Mouse (Mus musculus) embryonic fibroblast, embryonic 13.5 days (primary cell): ENCODE data around the gene Hspb7. TPM values are rescaled to one million over a fixed set of nuclear protein-coding genes. Genes with fewer than 3 reads are reported as not detected.

Experiments
- H3K27ac ChIP-seq: 2 replicates; pipeline ENCODE4 v1.5.1; 2012; ENCODE audit warnings: low read length, control low read depth, inconsistent platforms; ENCODE audit not compliant: insufficient read depth
- H3K4me1 ChIP-seq: 2 replicates; pipeline ENCODE4 v1.6.1; 2011; ENCODE audit warnings: low read length; ENCODE audit not compliant: control insufficient read depth, insufficient read depth
- H3K4me3 ChIP-seq: 2 replicates; pipeline ENCODE4 v1.5.1; 2011; ENCODE audit warnings: mild to moderate bottlenecking, control low read depth, low read length; ENCODE audit not compliant: insufficient read depth
- CTCF ChIP-seq: IDR thresholded peaks from 2 replicates; pipeline ENCODE4 v1.5.1; 2011; ENCODE audit warnings: mild to moderate bottlenecking, control low read depth, low read length, moderate library complexity, borderline replicate concordance; ENCODE audit not compliant: insufficient read depth
- POLR2A ChIP-seq: IDR thresholded peaks from 2 replicates; pipeline ENCODE4 v1.6.1; 2011; ENCODE audit warnings: low read depth, mild to moderate bottlenecking, control low read depth, low read length, moderate library complexity
- polyA plus RNA-seq: library from polyadenylated mRNA; stranded (reverse); fragments of >200 nt; gene quantifications from 2 replicates; pipeline ENCODE4 v1.2.4, GENCODE M21; 2011; ENCODE audit warnings: low read depth; ENCODE audit not compliant: missing spikeins, insufficient read length

The Hspb7 gene
- polyA plus RNA-seq, 1 experiment: 1.2 TPM

GRCm38 (mm10) chr4:141394751-141395150, 25.8 kb upstream of the Hspb7 start:
- Histone ChIP-seq H3K27ac (no peak overlapping the region), H3K4me1 (no peaks in the 10 kb centered on the region), H3K4me3 (no peak overlapping the region)
- TF ChIP-seq POLR2A (no peak), CTCF (no peak)

GRCm38 (mm10) chr4:141397861-141398260, 22.7 kb upstream of the Hspb7 start:
- H3K4me3 ChIP-seq: no peak overlapping the region
- H3K4me1 ChIP-seq: no peaks in the 10 kb centered on the region
- TF ChIP-seq POLR2A: no peak
- no peak for TF ChIP-seq CTCF
- H3K27ac ChIP-seq: no peak overlapping the region

GRCm38 (mm10) chr4:141398545-141398944, 22.0 kb upstream of the Hspb7 start, which contains the start of gene Clcnka:
Gene Clcnka (minus strand): TSS chr4:141398724.
- no peaks in the 10 kb centered on the region for H3K4me1 ChIP-seq
- no peak for TF ChIP-seq POLR2A
- no peak for TF ChIP-seq CTCF
- no peak within 1 kb of the TSS for H3K27ac ChIP-seq
- no peak within 1 kb of the TSS for H3K4me3 ChIP-seq

GRCm38 (mm10) chr4:141400171-141400570, 20.4 kb upstream of the Hspb7 start:
- TF ChIP-seq POLR2A (no peak), CTCF (no peak)
- no peaks in the 10 kb centered on the region for H3K4me1 ChIP-seq
- no peak overlapping the region for H3K4me3 ChIP-seq
- no peak overlapping the region for H3K27ac ChIP-seq

GRCm38 (mm10) chr4:141404518-141405313, 15.9 kb upstream of the Hspb7 start:
- Histone ChIP-seq H3K27ac (no peak overlapping the region), H3K4me1 (0 out of 2 replicates have a peak, but pooled peaks cover 7% of the 10 kb centered on the region), H3K4me3 (no peak overlapping the region)
- TF ChIP-seq CTCF: peak; percentile 95
- TF ChIP-seq POLR2A: no peak

GRCm38 (mm10) chr4:141405314-141405622, 15.3 kb upstream of the Hspb7 start:
- Histone ChIP-seq H3K27ac (no peak overlapping the region), H3K4me1 (0 out of 2 replicates have a peak, but pooled peaks cover 7% of the 10 kb centered on the region), H3K4me3 (no peak overlapping the region)
- TF ChIP-seq POLR2A (no peak), CTCF (no peak)

GRCm38 (mm10) chr4:141406516-141407299, 13.9 kb upstream of the Hspb7 start:
- Histone ChIP-seq H3K27ac (peak overlapping the region; percentile 83), H3K4me1 (0 out of 2 replicates have a peak, but pooled peaks cover 7% of the 10 kb centered on the region), H3K4me3 (no peak overlapping the region)
- TF ChIP-seq POLR2A (no peak), CTCF (0 out of 2 replicates have a peak, but pooled peaks have one; percentile 30)

GRCm38 (mm10) chr4:141408577-141408976, 12.0 kb upstream of the Hspb7 start:
- TF ChIP-seq POLR2A (no peak), CTCF (no peak)
- Histone ChIP-seq H3K27ac (no peak overlapping the region), H3K4me1 (0 out of 2 replicates have a peak, but pooled peaks cover 7% of the 10 kb centered on the region), H3K4me3 (no peak overlapping the region)

- no peak overlapping the region for H3K4me3 ChIP-seq
- 0 out of 2 replicates have a peak, but pooled peaks cover 5% of the 10 kb centered on the region for H3K4me1 ChIP-seq
- no peak overlapping the region for H3K27ac ChIP-seq
- no peak for TF ChIP-seq CTCF
- TF ChIP-seq POLR2A: no peak
Observed at GRCm38 (mm10) chr4:141411430-141411992, 9.1 kb upstream of the Hspb7 start.

GRCm38 (mm10) chr4:141415924-141416323, 4.7 kb upstream of the Hspb7 start, which contains the start of gene Clcnkb:
Gene Clcnkb (minus strand): TSS chr4:141416014.
- no peak within 1 kb of the TSS for H3K4me3 ChIP-seq
- H3K4me1 ChIP-seq: no peaks in the 10 kb centered on the region
- no peak within 1 kb of the TSS for H3K27ac ChIP-seq
- TF ChIP-seq POLR2A (no peak), CTCF (no peak)
